Mouse (Mus musculus) neutrophil, adult 5-6 weeks (primary cell): ENCODE results near the gene Jph2. TPM values are rescaled to one million over a fixed set of nuclear protein-coding genes. Genes with fewer than 3 reads are reported as not detected.

Experiments used
- ATAC-seq: fragments of 151-379, 151-347 bp; 2 replicates; pipeline ENCODE4 v1.8.0; 2017; ENCODE audit warnings: mild to moderate bottlenecking, moderate TSS enrichment; ENCODE audit not compliant: insufficient number of reproducible peaks, poor library complexity, low FRiP score, severe bottlenecking; ENCODE audit errors: extremely low read depth
- total RNA-seq: library from RNA; stranded (forward); fragments of 200-1000 nt; gene quantifications from 2 replicates; pipeline ENCODE4 v1.2.3, GENCODE M21; 2017

Gene Jph2
- not detected in 2 replicates for total RNA-seq

DNA sequence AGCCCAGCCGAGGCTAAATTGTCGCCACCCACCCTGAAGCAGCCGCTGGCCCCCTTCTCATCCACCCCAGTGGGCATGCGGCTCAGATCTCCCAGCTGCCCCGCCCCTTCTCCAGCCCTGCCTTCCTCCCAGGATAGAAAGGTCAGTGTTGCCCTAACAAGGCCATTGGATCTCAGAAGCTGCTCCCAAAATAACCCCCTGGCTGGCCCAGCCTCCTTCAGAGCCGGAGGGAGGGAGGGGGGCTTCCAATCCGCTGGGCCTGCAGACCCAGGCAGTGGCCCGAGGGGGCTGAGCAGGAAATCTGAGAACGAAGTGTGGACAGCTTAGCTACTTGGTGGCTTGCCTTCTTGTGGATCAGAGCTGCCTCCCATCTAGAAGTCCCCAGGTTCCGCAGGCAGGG is at the start of gene Jph2:
Gene Jph2, minus strand, starts transcription at position 89 of the 400 bp plus-strand sequence.
- ATAC-seq = no peak

DNA sequence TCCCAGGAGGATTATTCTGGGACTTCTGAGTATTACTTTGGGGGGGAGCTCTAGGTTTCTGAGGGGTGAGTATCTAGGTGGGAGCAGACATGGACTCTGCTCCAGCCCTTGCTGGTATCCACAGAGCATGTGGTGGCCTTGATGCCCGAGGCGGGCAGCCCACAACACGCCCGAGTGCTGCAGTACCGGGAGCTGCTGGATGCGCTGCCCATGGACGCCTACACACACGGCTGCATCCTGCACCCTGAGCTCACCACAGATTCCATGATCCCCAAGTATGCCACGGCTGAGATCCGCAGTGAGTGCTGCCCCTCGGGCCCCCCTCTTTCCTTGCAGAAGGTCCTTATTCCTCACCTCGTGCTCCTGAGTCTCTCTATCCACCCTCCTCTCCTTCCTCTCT is 49.6 kb upstream of the Jph2 start:
- ATAC-seq = no peak

- no peak for ATAC-seq
Observed at GRCm38 (mm10) chr2:163444017-163444416, 46.2 kb upstream of the Jph2 start.

- no peak for ATAC-seq
Observed at GRCm38 (mm10) chr2:163443543-163443942, 45.8 kb upstream of the Jph2 start.

GRCm38 (mm10) chr2:163439488-163439887 is 41.7 kb upstream of the Jph2 start:
- no peak for ATAC-seq

DNA sequence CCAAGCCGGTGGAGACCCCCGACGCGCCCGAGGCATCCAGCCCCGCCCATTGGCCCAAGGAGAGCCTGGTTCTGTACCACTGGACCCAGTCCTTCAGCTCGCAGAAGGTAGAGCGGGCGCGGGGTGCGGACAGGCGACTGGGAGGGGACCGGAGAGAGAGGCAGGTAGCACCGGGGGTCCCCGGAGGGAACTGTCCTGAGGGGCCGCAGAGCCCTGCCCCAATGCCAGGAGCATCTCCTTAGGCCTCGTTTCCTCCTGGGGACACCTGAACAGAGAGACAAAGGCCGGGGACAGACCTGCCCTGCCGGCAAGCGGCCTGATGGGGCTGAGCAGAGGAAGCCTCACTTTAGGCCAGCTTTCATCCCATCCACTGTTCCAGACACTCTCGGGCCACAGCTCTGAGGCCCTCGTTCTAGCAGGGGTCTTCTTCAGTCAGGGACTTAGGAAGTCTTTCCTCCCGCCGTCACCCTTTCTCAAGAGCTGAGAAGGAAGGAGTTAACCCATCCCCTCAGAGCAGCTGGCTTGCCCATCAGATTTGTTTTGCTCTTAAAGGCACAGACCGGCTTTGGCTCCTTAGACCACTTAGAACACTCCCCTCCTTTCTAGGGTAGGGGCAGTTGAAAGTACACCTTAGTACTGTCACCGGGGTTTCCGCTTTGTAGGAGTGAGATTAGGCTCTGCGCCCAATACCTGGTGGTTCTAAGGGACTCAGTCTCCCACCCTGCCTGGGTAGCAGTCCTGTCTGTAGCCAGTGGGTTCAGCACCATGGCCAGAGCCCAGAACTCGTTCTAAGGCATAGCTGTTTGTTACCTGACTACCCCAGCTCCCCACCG is 41.0 kb upstream of the Jph2 start:
- ATAC-seq = no peak

DNA sequence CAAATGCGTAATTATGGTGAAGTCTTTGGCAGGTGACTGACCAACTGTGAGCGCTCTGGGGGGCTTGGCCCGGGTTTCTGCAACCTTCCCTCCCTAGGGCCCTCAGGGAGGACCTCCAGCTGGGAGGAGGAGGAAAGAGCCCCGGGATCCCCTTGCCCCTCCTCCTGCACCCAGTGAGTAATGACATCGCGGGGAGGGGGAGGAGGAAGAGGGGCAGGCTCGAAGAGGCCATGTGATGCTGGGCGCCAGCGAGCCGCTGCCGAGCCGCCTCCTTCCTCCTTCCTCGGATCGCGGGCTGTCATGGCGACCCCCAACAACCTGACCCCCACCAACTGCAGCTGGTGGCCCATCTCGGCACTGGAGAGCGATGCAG is 40.4 kb upstream of the Jph2 start, which contains the start of gene Gdap1l1:
Gene Gdap1l1, plus strand, starts transcription at position 231 of the 373 bp plus-strand sequence.
- ATAC-seq = no peak

DNA sequence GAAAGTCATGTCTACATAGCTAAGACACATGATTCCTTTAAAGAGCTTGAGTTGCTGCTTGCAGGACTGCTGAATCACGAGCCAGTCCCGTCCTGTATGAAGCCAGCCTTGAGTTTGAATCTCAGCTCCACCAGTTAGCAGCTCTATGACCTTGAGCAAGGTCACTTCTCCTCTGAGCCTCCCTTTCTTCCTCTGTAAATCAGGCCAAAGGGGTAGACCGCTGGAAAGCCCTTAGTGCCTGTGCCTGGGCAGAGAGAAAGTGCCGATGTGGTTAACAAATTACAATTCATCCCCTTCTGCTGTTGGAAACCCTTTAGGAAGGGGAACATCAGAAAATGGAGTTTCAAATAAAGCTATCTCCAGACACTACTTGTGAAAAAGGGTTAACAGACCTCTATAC is 40.0 kb upstream of the Jph2 start:
- no peak for ATAC-seq

DNA sequence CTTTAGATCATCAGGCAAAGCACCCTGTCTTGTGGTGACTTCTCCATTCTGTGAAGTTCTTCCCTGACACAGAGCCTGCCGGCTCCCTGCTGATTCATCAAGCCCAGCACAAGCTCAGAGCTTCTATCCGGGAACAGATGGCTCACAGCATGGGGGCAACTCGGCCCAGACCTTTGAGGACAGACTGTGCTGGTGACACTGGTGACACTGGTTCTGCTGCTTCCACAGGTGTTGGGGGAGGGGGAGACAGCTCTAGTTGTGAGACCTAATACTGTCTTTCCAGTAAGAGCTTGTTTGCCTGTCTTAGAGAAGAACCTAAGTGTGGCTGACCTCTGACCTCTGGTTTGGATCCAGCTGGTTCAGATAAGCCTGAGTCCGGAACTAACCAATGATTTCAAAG is 36.2 kb upstream of the Jph2 start:
- ATAC-seq = no peak

DNA sequence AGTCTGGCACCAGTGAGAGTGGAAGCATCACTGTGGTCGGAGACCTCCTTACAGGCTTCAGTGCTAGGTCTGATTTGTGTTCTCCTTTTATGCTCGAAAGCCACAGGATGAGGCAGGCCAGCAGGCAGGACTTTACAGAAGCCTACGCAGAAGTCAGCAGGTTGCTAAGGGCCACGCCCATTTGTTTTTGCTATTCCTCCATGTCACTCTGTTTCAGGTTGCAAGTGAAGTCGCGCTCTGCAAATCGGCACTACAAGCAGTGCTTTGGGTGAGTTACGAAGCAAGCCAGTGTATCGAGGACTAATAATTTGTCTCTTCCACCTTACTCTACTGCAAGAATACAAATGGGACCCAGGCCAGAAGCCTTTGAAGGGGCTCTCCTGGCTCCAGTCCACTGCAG is 33.5 kb upstream of the Jph2 start:
- ATAC-seq = no peak

- no peak for ATAC-seq
Observed at GRCm38 (mm10) chr2:163428346-163429011, 30.7 kb upstream of the Jph2 start.

DNA sequence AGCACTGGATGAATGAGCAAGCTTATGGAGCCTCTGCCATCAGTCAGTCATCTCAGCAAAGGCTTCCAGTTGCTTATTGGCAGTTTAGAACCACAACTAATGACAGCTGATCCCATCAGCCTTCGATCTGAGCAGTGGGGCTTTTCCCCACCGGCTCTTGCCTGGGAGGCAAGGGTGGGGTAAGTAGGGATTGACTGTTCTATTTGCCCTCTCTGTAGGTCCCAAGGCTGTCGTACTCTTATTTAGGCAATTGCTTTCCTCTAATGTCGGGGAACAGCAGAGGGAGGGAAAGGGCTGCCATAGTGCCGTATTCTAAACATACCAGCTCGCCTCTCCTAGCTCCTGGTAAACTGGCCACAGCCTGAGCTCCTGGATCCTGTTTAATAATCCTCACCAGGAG is 26.8 kb upstream of the Jph2 start, which contains the start of gene Oser1:
Gene Oser1, minus strand, starts transcription at position 101 of the 400 bp plus-strand sequence.
- ATAC-seq = no peak

DNA sequence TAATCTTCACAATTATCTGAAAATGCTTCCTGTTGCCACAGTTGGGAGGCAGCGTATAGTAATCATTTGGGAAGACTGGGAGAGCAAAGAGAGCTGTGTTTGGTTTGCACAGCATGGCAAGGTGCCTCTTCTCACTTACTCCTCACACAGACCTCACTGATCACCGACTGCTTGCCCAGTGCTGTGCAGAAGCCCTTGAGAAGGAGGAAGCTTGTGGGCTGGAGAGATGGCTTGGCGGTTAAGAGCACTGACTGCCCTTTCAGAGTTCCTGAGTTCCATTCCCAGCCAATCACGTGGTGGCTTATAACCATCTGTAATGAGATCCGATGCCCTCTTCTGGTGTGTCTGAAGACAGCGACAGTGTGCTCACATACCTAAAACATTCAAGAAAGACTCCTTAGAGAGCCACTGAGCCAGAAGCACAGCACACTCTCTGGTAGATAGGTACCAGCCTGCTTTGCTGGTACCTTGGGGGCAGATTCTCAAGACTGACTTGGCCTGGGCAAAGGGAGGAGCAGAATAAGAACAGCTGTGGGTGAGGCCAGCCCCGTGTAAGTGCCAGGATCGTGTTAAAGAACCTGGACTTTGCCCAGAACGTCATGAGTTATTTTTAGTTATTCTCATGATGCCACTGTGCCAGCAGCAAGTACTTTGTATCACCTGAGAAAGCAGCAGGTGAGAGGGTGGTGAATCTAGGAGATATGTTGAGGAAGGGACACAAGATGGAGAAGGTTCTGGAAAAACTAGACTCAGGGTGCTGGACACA is 25.3 kb upstream of the Jph2 start:
- no peak for ATAC-seq

GRCm38 (mm10) chr2:163420366-163420886 is 22.6 kb upstream of the Jph2 start:
- no peak for ATAC-seq

DNA sequence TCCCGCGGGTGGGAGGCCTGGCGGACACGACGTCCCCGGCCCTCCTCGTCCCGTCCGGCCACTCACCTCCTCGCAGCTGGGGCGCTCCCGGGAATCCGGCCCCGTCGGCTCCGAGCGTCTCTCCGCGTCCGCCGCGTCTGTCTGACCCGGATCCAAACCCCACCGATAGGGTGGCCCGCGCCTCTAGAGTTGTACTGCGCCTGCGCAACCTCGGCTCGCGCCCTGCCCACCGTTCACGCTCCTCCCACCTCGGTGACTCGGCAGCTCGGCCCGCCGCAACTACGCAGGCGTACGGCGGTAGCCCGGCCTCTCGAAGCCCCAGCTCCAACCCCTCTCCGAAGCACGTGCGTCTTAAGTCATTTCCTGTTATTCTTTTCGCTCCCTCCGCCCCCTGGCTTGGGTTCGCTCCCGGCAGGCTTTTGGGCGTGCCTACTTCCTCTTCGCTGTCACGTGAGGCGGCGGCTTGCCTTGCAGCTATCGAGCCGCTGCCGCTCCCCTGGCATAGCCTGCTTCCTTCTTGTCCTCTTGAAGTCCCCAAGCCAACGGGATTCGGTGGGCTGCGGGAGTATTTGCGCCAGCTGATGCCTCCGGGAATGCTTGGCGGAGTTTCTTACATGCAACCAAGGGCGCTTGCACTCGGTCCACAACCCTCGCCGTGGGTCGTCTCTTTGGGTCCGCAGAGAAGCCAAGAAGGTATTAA is 21.7 kb upstream of the Jph2 start:
- peak; percentile 96 for ATAC-seq

GRCm38 (mm10) chr2:163418841-163419345 is 21.1 kb upstream of the Jph2 start:
- ATAC-seq = no peak

GRCm38 (mm10) chr2:163417830-163418229 is 20.0 kb upstream of the Jph2 start:
- no peak for ATAC-seq

GRCm38 (mm10) chr2:163417026-163417425 is 19.2 kb upstream of the Jph2 start:
- ATAC-seq = no peak
